Mouse (Mus musculus) lung, postnatal 10 days (tissue): ENCODE measurements around the gene Gm5934.
"Not testable (repeated sequence)": the region's sequence is repeated elsewhere in the genome, so short reads cannot be mapped to it uniquely, and the experiment has no call there.

Experiments used
- DNase-seq: peaks from one replicate; pipeline ENCODE4 v3.0.0; 2021

Gene Gm5934

GRCm38 (mm10) chrX:24500660-24501059, at the start of gene Gm5934:
Gm5934 (minus strand) TSS chrX:24500760.
- not testable (repeated sequence) for DNase-seq
